Mouse (Mus musculus): ENCODE measurements around the gene Mfsd1. TPM values are rescaled to one million over a fixed set of nuclear protein-coding genes. Genes with fewer than 3 reads are reported as not detected.

Mfsd1 gene
- total RNA-seq, 1 experiment = 96.6 TPM

GRCm38 (mm10) chr3:67573523-67573922, 9.0 kb upstream of the Mfsd1 start:
- no peaks in the 10 kb centered on the region for H3K4me1 ChIP-seq (ENCODE audit: control insufficient read depth in 2 of 2, insufficient read depth in 2 of 2, low read length in 2 of 2, poor library complexity in 1 of 2)
- peak; percentile 38 for DNase-seq (ENCODE audit: low read depth, low spot score)
- in situ Hi-C loops (cut with MboI; ENCODE audit: low sequenced_read_pairs in 2 of 2, unreplicated experiment in 2 of 2) = no loop called here
- no peak for TF ChIP-seq ZNF384 (IDR thresholded peaks at IDR 0.05; ENCODE audit: low read depth, low read length)
- TF ChIP-seq ZC3H11A (IDR thresholded peaks at IDR 0.05; ENCODE audit: borderline replicate concordance, low read depth, low read length) = no peak
- no peak for TF ChIP-seq CHD2 (IDR thresholded peaks at IDR 0.05; ENCODE audit: low read depth, low read length)
- no peak for TF ChIP-seq HCFC1 (IDR thresholded peaks at IDR 0.05; ENCODE audit: borderline replicate concordance, insufficient read depth, low read length)
- TF ChIP-seq MAFK (IDR thresholded peaks at IDR 0.05; ENCODE audit: insufficient read depth, low read depth, low read length) = no peak
- H3K27ac ChIP-seq (ENCODE audit: insufficient read depth, low read depth, low read length, poor library complexity, severe bottlenecking) = no peak overlapping the region
- H3K9ac ChIP-seq (ENCODE audit: insufficient read depth, low read depth, low read length, poor library complexity, severe bottlenecking) = no peak overlapping the region
- H3K9me3 ChIP-seq (ENCODE audit: control insufficient read depth, insufficient read depth, low read depth, low read length) = no peaks in the 10 kb centered on the region
- H3K4me3 ChIP-seq (ENCODE audit: insufficient read depth in 1 of 2, low read depth in 1 of 2, low read length in 2 of 2, poor library complexity in 1 of 2, severe bottlenecking in 1 of 2) = no peak overlapping the region
- no peaks in the 10 kb centered on the region for H3K36me3 ChIP-seq (ENCODE audit: control insufficient read depth, insufficient read depth, low read length, poor library complexity, severe bottlenecking)

GRCm38 (mm10) chr3:67576248-67576647, 6.3 kb upstream of the Mfsd1 start:
- in situ Hi-C loops (cut with MboI; ENCODE audit: low sequenced_read_pairs in 2 of 2, unreplicated experiment in 2 of 2) = no loop called here
- TF ChIP-seq ZNF384 (IDR thresholded peaks at IDR 0.05; ENCODE audit: low read depth, low read length) (no peak), HCFC1 (IDR thresholded peaks at IDR 0.05; ENCODE audit: borderline replicate concordance, insufficient read depth, low read length) (no peak), MAFK (IDR thresholded peaks at IDR 0.05; ENCODE audit: insufficient read depth, low read depth, low read length) (no peak), CHD2 (IDR thresholded peaks at IDR 0.05; ENCODE audit: low read depth, low read length) (no peak)

GRCm38 (mm10) chr3:67576724-67577123, 5.8 kb upstream of the Mfsd1 start:
- in situ Hi-C loops (cut with MboI; ENCODE audit: low sequenced_read_pairs in 2 of 2, unreplicated experiment in 2 of 2) = no loop called here
- Histone ChIP-seq H3K27ac (ENCODE audit: insufficient read depth, low read depth, low read length, poor library complexity, severe bottlenecking) (no peak overlapping the region), H3K36me3 (ENCODE audit: control insufficient read depth, insufficient read depth, low read length, poor library complexity, severe bottlenecking) (no peaks in the 10 kb centered on the region), H3K4me1 (ENCODE audit: control insufficient read depth in 2 of 2, insufficient read depth in 2 of 2, low read length in 2 of 2, poor library complexity in 1 of 2) (no peaks in the 10 kb centered on the region), H3K4me3 (ENCODE audit: insufficient read depth in 1 of 2, low read depth in 1 of 2, low read length in 2 of 2, poor library complexity in 1 of 2, severe bottlenecking in 1 of 2) (no peak overlapping the region), H3K9ac (ENCODE audit: insufficient read depth, low read depth, low read length, poor library complexity, severe bottlenecking) (no peak overlapping the region), H3K9me3 (ENCODE audit: control insufficient read depth, insufficient read depth, low read depth, low read length) (no peaks in the 10 kb centered on the region)
- no peak for TF ChIP-seq CHD2 (IDR thresholded peaks at IDR 0.05; ENCODE audit: low read depth, low read length)
- no peak for TF ChIP-seq MAFK (IDR thresholded peaks at IDR 0.05; ENCODE audit: insufficient read depth, low read depth, low read length)
- TF ChIP-seq ZNF384 (IDR thresholded peaks at IDR 0.05; ENCODE audit: low read depth, low read length) = no peak
- no peak for TF ChIP-seq ZC3H11A (IDR thresholded peaks at IDR 0.05; ENCODE audit: borderline replicate concordance, low read depth, low read length)
- TF ChIP-seq HCFC1 (IDR thresholded peaks at IDR 0.05; ENCODE audit: borderline replicate concordance, insufficient read depth, low read length) = no peak
- no peak for DNase-seq (ENCODE audit: low read depth, low spot score)

More at GRCm38 (mm10) chr3:67576248-67576647, 6.3 kb upstream of the Mfsd1 start:
- no peak overlapping the region for H3K4me3 ChIP-seq (ENCODE audit: insufficient read depth in 1 of 2, low read depth in 1 of 2, low read length in 2 of 2, poor library complexity in 1 of 2, severe bottlenecking in 1 of 2)
- no peak overlapping the region for H3K27ac ChIP-seq (ENCODE audit: insufficient read depth, low read depth, low read length, poor library complexity, severe bottlenecking)
- H3K9ac ChIP-seq (ENCODE audit: insufficient read depth, low read depth, low read length, poor library complexity, severe bottlenecking) = no peak overlapping the region
- H3K36me3 ChIP-seq (ENCODE audit: control insufficient read depth, insufficient read depth, low read length, poor library complexity, severe bottlenecking) = no peaks in the 10 kb centered on the region
- DNase-seq (ENCODE audit: low read depth, low spot score) = no peak
- no peaks in the 10 kb centered on the region for H3K4me1 ChIP-seq (ENCODE audit: control insufficient read depth in 2 of 2, insufficient read depth in 2 of 2, low read length in 2 of 2, poor library complexity in 1 of 2)
- no peaks in the 10 kb centered on the region for H3K9me3 ChIP-seq (ENCODE audit: control insufficient read depth, insufficient read depth, low read depth, low read length)

DNA sequence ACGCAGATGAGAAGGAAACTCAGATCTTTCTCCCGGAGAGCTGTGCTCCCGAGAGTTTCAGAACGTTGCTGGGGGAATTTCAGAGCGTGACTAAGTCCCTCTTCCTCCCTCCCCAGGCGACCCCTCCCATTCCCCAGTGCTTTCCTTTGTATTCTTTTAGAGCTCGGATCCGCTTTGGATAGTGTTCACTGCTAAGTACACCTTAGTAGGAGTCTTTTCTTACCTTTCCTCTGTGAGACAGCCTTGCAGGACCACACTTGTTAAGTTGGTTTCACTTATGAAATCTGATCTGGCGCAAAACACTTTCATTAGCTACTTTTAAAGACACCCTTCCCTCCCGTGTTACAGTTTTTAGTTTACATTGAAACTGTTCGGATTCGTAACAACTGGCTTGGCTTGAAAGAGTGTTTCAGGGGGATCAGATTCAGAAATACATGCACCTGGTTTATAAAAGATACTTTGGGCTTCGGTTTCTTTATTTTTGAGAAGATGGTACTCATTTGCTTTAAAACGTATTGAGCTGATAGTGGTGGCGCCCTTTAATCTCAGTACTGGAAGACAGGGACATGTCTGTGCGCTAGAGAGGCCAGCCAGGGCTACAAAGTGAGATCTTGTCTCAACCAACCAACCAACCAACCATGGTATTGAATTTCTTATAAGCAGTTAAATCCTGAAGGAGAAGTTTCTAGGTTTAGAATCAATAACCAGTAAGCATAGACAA, 744 bp downstream of the Mfsd1 start:
- TF ChIP-seq ZNF384 (IDR thresholded peaks at IDR 0.05; ENCODE audit: low read depth, low read length) (no peak), HCFC1 (IDR thresholded peaks at IDR 0.05; ENCODE audit: borderline replicate concordance, insufficient read depth, low read length) (no peak), CHD2 (IDR thresholded peaks at IDR 0.05; ENCODE audit: low read depth, low read length) (no peak), ZC3H11A (IDR thresholded peaks at IDR 0.05; ENCODE audit: borderline replicate concordance, low read depth, low read length) (no peak), MAFK (IDR thresholded peaks at IDR 0.05; ENCODE audit: insufficient read depth, low read depth, low read length) (no peak)
- in situ Hi-C loops (cut with MboI; ENCODE audit: low sequenced_read_pairs in 2 of 2, unreplicated experiment in 2 of 2) = no loop called here
- DNase-seq (ENCODE audit: low read depth, low spot score) = peak; percentile 17
- H3K27ac ChIP-seq (ENCODE audit: insufficient read depth, low read depth, low read length, poor library complexity, severe bottlenecking) = no peak overlapping the region
- H3K9me3 ChIP-seq (ENCODE audit: control insufficient read depth, insufficient read depth, low read depth, low read length) = no peaks in the 10 kb centered on the region
- H3K4me1 ChIP-seq (ENCODE audit: control insufficient read depth in 2 of 2, insufficient read depth in 2 of 2, low read length in 2 of 2, poor library complexity in 1 of 2) = peaks cover 0 to 4% of the 10 kb centered on the region in 2 experiments; a peak in 1 of 4 replicates
- H3K36me3 ChIP-seq (ENCODE audit: control insufficient read depth, insufficient read depth, low read length, poor library complexity, severe bottlenecking) = no peaks in the 10 kb centered on the region; the same call in 1 of the 2 replicates
- H3K4me3 ChIP-seq (ENCODE audit: insufficient read depth in 1 of 2, low read depth in 1 of 2, low read length in 2 of 2, poor library complexity in 1 of 2, severe bottlenecking in 1 of 2) = peak overlapping the region; percentile 66 to 94
- H3K9ac ChIP-seq (ENCODE audit: insufficient read depth, low read depth, low read length, poor library complexity, severe bottlenecking) = peak overlapping the region; percentile 87
